Comparison of ENCODE assay signal across 8 mouse cellular contexts in the genomic region with DNA sequence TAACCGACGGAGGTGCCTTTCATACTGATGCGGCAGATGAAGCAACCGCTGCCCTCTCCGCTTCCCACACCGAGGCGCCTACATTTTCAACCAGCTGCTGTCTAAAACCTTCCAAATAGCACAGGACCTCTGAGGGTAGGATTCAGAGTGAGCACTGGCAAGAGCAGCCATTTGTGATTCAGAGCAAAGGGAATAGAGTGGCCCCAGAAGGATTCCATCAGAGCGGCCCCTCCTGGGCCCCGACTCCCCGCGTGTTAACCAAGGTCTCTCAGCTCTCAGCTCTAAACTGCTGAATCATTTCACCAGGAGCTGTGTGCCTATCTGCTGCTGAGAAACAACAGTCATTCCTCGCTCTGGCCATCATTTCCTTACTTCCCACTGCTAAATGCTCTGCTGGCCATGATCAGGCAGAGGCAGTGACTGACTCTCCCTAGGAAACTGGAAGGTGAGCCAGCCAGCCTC.
DNase-seq lines count a peak whose midpoint lies in the region; ATAC-seq lines count a peak whose summit lies in the region.

No protein-coding gene starts in this region.

- H3K36me3 ChIP-seq in forebrain, embryonic 13.5 days (ENCODE audit: poor library complexity, severe bottlenecking), result no peaks in the 10 kb centered on the region
- no peaks in the 10 kb centered on the region for H3K36me3 ChIP-seq in hindbrain, embryonic 12.5 days

- 13% methylated on average over 12 of the region's 12 CpGs for WGBS in forebrain, embryonic 13.5 days
- 22% methylated on average over 12 of the region's 12 CpGs for WGBS in hindbrain, embryonic 12.5 days

- H3K9ac ChIP-seq in forebrain, embryonic 13.5 days, result peak overlapping the region; percentile 40
- no peak overlapping the region for H3K9ac ChIP-seq in hindbrain, embryonic 12.5 days

- peak; percentile 58 for ATAC-seq in forebrain, embryonic 13.5 days
- 0 out of 2 replicates have a peak, but pooled peaks have one; percentile 32 for ATAC-seq in hindbrain, embryonic 12.5 days (ENCODE audit: low FRiP score)
- ATAC-seq in megakaryocyte progenitor cell, adult 5-6 weeks (replicated peaks; ENCODE audit: poor library complexity), result peak; percentile 88

- H3K4me2 ChIP-seq in forebrain, embryonic 13.5 days, result peak overlapping the region; percentile 36
- H3K4me2 ChIP-seq in hindbrain, embryonic 12.5 days (replicated peaks), result peak overlapping the region; percentile 41

- peaks cover 16% of the 10 kb centered on the region for H3K4me1 ChIP-seq in forebrain, embryonic 13.5 days
- peaks cover 16% of the 10 kb centered on the region for H3K4me1 ChIP-seq in hindbrain, embryonic 12.5 days

- DNase-seq in cerebellum, postnatal 10 days, result peak; percentile 14 to 19
- no peak for DNase-seq in cerebellum, adult 11-12 months
- peak; percentile 31 for DNase-seq in adrenal gland, postnatal 14 days
- DNase-seq in kidney, adult 18-20 months, result no peak
- no peak for DNase-seq in cerebellum, postnatal 36 days

- no peak overlapping the region for H3K27ac ChIP-seq in forebrain, embryonic 13.5 days
- peak overlapping the region; percentile 62; the same call in 1 of the 2 replicates for H3K27ac ChIP-seq in hindbrain, embryonic 12.5 days

- no peaks in the 10 kb centered on the region for H3K27me3 ChIP-seq in forebrain, embryonic 13.5 days
- H3K27me3 ChIP-seq in hindbrain, embryonic 12.5 days, result no peaks in the 10 kb centered on the region

- H3K9me3 ChIP-seq in forebrain, embryonic 13.5 days (replicated peaks), result no peaks in the 10 kb centered on the region
- no peaks in the 10 kb centered on the region for H3K9me3 ChIP-seq in hindbrain, embryonic 12.5 days (replicated peaks)

- H3K4me3 ChIP-seq in forebrain, embryonic 13.5 days, result no peak overlapping the region
- H3K4me3 ChIP-seq in hindbrain, embryonic 12.5 days, result no peak overlapping the region

Comparison
In these comparisons a context has a peak if more than half of its experiments do, and no peak if none do; other contexts are left out.
1. DNase-seq: peak in cerebellum, postnatal 10 days (2 of 2) and adrenal gland, postnatal 14 days (single experiment); none in cerebellum, adult 11-12 months (single experiment), kidney, adult 18-20 months (single experiment) and cerebellum, postnatal 36 days (0 of 2).
2. ATAC-seq: peak in every context shown above with its lines; median percentile 88 in megakaryocyte progenitor cell, adult 5-6 weeks; 58 in forebrain, embryonic 13.5 days; 32 in hindbrain, embryonic 12.5 days.